Mouse (Mus musculus) heart, embryonic 15.5 days (tissue): ENCODE measurements at regions not wholly inside any gene's neighbourhood (a gene's known extent, or its start where the extent isn't known, plus 50 kb on each side); places are given as distances from the start of the nearest gene placed in this dataset.
A peak's percentile ranks its signal among the peaks of the same experiment; 100 is the strongest.

Experiments used
- ATAC-seq: fragments of 200-750 bp; cut with Nextera tagmentation; replicated peaks from 2 replicates; pipeline ENCODE4 v1.8.0; 2017; ENCODE audit warnings: low read depth, moderate TSS enrichment; ENCODE audit not compliant: insufficient number of reproducible peaks, insufficient read depth, low FRiP score
- H3K27ac ChIP-seq: fragments of 300-500 bp; sonication (generic); 2 replicates; pipeline ENCODE4 v1.5.1; 2015; ENCODE audit warnings: mild to moderate bottlenecking, inconsistent platforms
- H3K27me3 ChIP-seq: fragments of 300-500 bp; sonication (generic); 2 replicates; pipeline ENCODE4 v1.6.1; 2015; ENCODE audit warnings: inconsistent platforms
- H3K36me3 ChIP-seq: fragments of 300-500 bp; sonication (generic); 2 replicates; pipeline ENCODE4 v1.6.1; 2015; ENCODE audit warnings: mild to moderate bottlenecking, inconsistent platforms
- H3K4me1 ChIP-seq: fragments of 300-500 bp; sonication (generic); replicated peaks from 2 replicates; pipeline ENCODE4 v1.6.1; 2015; ENCODE audit warnings: inconsistent platforms
- H3K4me2 ChIP-seq: fragments of 300-500 bp; sonication (generic); 2 replicates; pipeline ENCODE4 v1.6.1; 2015; ENCODE audit warnings: inconsistent platforms, mild to moderate bottlenecking, moderate library complexity
- H3K4me3 ChIP-seq: fragments of 300-500 bp; sonication (generic); 2 replicates; pipeline ENCODE4 v1.5.1; 2015; ENCODE audit warnings: mild to moderate bottlenecking, inconsistent platforms
- H3K9ac ChIP-seq: fragments of 300-500 bp; sonication (generic); 2 replicates; pipeline ENCODE4 v1.6.1; 2015; ENCODE audit warnings: mild to moderate bottlenecking, inconsistent platforms
- H3K9me3 ChIP-seq: fragments of 300-500 bp; sonication (generic); replicated peaks from 2 replicates; pipeline ENCODE4 v1.6.1; 2016; ENCODE audit warnings: inconsistent platforms
- WGBS: fragments of 180-500 bp; shearing (Covaris S2); methylation state at CpG from one replicate; pipeline ENCODE4 v1.1.7; 2015; ENCODE audit warnings: mixed read lengths; 5-methylcytosine and 5-hydroxymethylcytosine counted together

DNA sequence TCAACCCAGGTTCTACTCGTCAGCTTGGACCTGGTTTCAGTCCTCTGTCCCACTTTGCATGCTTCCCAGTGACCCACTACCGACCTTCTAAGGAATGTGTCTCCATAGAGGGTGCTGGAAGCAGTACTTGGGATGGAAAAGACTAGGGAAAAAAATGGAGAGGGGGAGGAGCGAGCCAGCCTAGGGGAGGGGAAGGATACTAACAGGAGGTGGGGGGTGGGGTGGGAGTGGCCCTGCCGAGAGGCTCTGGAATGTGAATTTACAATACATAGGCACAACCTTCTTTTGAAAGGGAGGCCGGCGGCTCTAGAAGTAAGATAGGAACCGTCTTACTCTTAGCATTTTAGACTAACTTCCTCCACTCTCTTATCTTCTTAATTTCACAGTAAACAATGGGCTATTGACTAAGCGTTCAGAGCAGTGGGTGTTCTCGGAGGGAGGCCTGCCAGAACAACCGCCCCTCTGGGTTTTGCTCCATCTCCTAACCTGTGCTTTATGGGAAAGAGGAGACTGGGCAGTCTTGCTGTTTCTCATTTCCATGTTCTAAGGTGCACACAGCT, 145.1 kb downstream of the Foxo1 start:
- WGBS = 22% methylated on average over 10 of the region's 10 CpGs
- Histone ChIP-seq H3K9me3 (no peaks in the 10 kb centered on the region), H3K36me3 (no peaks in the 10 kb centered on the region), H3K9ac (no peak overlapping the region), H3K4me2 (0 out of 2 replicates have a peak overlapping the region, but pooled peaks have one; percentile 3), H3K4me3 (no peak overlapping the region), H3K27ac (peak overlapping the region; percentile 59), H3K4me1 (peaks cover 24% of the 10 kb centered on the region), H3K27me3 (0 out of 2 replicates have a peak, but pooled peaks cover 6% of the 10 kb centered on the region)
- ATAC-seq = 0 out of 2 replicates have a peak, but pooled peaks have one; percentile 35

DNA sequence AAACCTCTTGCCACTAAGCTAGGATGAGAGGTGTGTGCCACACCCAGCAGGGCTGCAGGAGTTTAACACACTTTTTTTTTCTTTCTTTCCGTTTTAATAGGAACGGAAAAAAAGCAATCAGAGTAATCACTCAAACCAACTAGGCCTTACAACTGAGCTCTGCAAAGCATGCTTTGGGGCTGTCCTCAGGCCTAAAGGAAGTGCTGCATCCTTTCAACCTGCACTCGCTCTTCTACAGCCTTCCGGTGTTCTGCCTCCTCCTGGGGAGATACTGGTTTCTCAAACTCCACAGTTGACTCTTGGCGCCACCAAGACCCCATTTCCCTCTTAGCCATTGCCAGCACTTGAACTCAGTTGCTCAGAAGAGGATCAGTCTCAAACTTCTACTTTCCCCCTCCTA, 143.2 kb downstream of the Foxo1 start:
- no peak for ATAC-seq
- Histone ChIP-seq H3K36me3 (no peaks in the 10 kb centered on the region), H3K4me2 (no peak overlapping the region), H3K27ac (no peak overlapping the region), H3K9ac (no peak overlapping the region), H3K27me3 (no peaks in the 10 kb centered on the region), H3K4me3 (no peak overlapping the region), H3K4me1 (peaks cover 37% of the 10 kb centered on the region), H3K9me3 (no peaks in the 10 kb centered on the region)
- WGBS = 86% methylated on average over 5 of the region's 5 CpGs

DNA sequence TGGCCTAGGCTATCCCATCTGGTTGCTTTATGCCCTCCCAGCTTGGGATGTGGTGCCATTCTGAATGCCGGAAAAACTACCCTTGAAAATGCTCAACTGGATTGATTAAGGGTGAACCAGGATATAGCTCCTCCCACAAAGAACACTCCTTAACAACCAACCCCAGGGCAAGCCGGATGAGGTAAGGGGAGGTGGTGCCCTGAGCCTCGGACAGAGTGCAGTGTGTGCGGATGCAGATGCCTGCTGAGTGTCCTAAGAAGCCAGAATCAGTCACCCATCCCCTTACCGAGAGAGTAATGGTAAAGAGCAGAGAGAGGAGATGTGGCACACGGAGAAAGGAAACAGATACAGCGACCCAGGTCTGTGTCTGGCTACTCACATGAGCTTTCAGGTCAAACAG, 141.3 kb downstream of the Foxo1 start:
- H3K27me3 ChIP-seq = no peaks in the 10 kb centered on the region
- peaks cover 33% of the 10 kb centered on the region for H3K4me1 ChIP-seq
- ATAC-seq = no peak
- H3K4me2 ChIP-seq = no peak overlapping the region
- H3K4me3 ChIP-seq = no peak overlapping the region
- WGBS = 49% methylated on average over 7 of the region's 7 CpGs
- H3K36me3 ChIP-seq = no peaks in the 10 kb centered on the region
- no peak overlapping the region for H3K9ac ChIP-seq
- H3K27ac ChIP-seq = no peak overlapping the region
- no peaks in the 10 kb centered on the region for H3K9me3 ChIP-seq

DNA sequence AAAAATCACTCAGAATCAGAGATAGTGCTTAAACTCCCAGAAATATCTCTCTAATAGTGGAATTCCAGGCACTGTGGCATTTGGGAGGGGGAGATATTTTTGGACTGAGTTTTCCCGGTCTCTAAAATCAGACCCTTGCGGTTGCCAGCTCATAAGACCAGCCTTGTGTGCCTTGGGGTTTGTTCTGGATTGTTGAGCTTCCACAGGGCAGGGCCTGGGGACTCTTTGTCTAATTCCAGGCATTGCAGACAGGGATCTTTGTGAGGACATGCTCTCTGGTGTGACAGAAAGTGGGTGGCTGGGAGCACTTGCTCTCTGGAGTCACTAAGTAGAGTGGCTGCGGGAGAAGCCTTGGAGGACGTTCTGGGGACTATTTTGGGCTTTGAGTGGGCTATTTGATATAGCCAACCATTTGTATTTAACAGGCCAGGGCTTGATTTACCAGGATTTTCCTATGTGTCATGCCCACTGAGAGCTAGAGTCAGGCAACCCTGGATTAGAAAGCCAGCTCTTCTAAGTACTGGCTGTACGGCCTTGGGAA, 138.7 kb downstream of the Foxo1 start:
- no peak for ATAC-seq
- peak overlapping the region; percentile 26; the same call in 1 of the 2 replicates for H3K27ac ChIP-seq
- H3K27me3 ChIP-seq = no peaks in the 10 kb centered on the region

DNA sequence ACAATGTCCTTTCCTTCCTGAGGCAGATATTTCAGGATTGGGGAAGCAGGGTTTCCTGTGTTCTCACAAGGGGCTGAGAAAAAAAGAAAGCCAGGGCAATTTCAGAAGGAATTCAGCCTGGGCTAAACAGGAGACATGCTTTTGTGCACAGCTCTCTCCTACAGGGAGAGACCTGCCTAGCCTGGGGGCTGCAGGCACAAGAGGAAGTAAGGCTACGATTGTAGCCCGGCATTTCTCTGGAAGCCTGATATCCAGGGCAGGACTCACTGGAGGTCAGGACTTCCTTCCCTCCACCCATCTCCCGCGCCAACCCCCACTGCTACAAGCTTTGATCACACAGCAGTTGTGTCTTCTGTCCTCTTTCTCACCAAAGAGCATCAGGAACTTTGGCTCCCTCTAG, 136.5 kb downstream of the Foxo1 start:
- H3K9ac ChIP-seq = no peak overlapping the region
- H3K9me3 ChIP-seq = no peaks in the 10 kb centered on the region
- no peak overlapping the region for H3K4me2 ChIP-seq
- 20% methylated on average over 4 of the region's 4 CpGs for WGBS
- H3K4me1 ChIP-seq = peaks cover 37% of the 10 kb centered on the region
- H3K4me3 ChIP-seq = no peak overlapping the region
- H3K27ac ChIP-seq = peak overlapping the region; percentile 48
- H3K27me3 ChIP-seq = no peaks in the 10 kb centered on the region
- ATAC-seq = peak; percentile 66
- no peaks in the 10 kb centered on the region for H3K36me3 ChIP-seq

More for the DNA sequence above, 138.7 kb downstream of the Foxo1 start:
- Histone ChIP-seq H3K9me3 (no peaks in the 10 kb centered on the region), H3K4me3 (no peak overlapping the region), H3K9ac (no peak overlapping the region; the same call in 1 of the 2 replicates), H3K4me1 (peaks cover 16% of the 10 kb centered on the region), H3K4me2 (no peak overlapping the region), H3K36me3 (no peaks in the 10 kb centered on the region)
- WGBS = 24% methylated on average over 5 of the region's 5 CpGs

DNA sequence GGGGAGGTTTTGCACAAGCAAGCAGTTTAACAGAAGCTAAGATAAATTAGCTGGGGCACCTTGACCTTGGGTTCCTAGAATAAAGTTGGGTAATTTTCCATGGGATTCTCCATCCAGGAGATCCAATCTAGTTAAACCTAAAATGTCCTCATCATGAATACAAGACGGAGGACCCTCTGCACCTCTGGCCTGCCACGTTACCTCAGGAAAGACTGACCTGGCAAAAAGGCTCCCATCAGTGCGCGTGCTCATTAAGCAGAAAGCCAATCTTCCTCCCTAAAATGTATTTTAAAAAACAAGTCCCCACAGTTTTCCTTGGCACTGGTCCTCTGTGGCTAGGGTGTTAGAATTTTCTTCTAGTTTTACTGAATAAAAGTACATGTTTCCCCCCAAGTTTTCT, 134.9 kb downstream of the Foxo1 start:
- no peaks in the 10 kb centered on the region for H3K36me3 ChIP-seq
- no peak overlapping the region for H3K27ac ChIP-seq
- ATAC-seq = no peak
- H3K4me2 ChIP-seq = no peak overlapping the region
- H3K9me3 ChIP-seq = no peaks in the 10 kb centered on the region
- peaks cover 37% of the 10 kb centered on the region for H3K4me1 ChIP-seq
- H3K27me3 ChIP-seq = no peaks in the 10 kb centered on the region
- no peak overlapping the region for H3K4me3 ChIP-seq
- WGBS = 97% methylated on average over 4 of the region's 4 CpGs
- no peak overlapping the region for H3K9ac ChIP-seq
